Mouse (Mus musculus) right cerebral cortex, postnatal 10 days (tissue): ENCODE data around the gene Cgref1.

Experiments
- DNase-seq, 2 experiments: peaks; one replicate each; pipeline ENCODE4 v3.0.0; 2021; ENCODE audit warnings: low spot score in 2 of 2

Gene Cgref1

DNA sequence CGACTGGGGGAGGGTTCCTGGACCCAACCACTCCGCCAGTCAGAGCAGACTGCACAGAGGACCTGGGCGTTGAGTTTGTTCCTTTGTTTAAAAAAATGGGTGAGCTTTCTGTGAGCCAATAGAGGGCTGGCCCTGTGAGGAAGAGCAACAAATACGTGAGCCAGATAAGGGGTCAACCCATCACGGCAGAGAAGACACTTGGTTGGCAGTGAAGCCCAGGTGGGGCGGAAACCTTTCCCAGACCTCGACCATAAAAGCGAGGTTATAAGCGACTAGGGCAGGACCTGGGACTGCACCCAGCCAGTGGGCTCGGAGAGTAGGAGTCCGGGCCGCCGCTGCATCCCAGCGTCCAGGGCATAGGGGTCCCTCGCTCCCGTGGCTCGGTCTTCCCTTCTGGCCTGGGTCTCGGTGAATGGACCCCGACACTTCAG, 58.0 kb downstream of the Cgref1 start:
- peak; percentile 75 to 83 for DNase-seq

DNA sequence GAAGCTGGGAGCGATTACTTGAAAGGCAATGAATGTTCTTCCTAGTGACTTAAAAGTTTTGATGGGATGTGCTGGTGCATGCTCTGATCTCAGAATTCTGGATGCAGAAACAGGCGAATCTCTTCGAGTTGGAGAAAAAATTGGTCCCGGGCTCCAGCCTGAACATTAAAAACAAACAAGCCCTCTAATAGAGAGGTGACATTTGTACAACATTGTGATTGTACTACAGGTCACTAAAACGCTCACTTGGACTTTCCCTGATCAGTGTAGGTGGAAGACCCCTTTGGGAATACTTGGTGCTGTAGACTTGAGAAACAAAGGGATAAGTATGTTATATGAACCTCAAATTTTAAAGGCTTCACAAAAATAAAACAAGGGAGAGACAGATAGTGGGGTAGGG, 58.7 kb downstream of the Cgref1 start:
- no peak for DNase-seq

DNA sequence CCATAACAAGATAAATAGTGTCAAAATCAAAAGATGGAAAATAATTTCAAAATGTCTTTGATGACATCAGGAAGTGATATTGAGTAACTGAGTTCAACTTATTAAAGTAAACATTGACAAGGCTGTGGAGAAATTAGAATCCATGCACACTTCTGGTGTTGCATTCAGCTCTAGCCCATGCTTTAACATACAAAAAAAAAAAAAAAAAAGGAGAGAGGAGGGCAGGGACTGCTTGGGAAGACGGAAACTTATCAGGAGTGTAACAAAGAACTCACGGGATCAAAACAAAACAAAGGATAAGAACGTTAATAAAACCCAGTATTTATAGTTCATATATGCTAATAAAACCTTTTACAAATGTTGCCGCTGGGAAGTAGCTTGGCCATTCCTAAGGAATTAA, 59.2 kb downstream of the Cgref1 start:
- no peak for DNase-seq
